Mouse (Mus musculus) MEL (cell line): ENCODE measurements around the gene Map3k3. TPM values are rescaled to one million over a fixed set of nuclear protein-coding genes. Genes with fewer than 3 reads are reported as not detected.

Experiments
- DNase-seq: peaks from one replicate; pipeline ENCODE4 v3.0.0; 2011; ENCODE audit warnings: low read depth, low spot score
- H3K27ac ChIP-seq: 2 replicates; pipeline ENCODE4 v1.5.1; 2012; ENCODE audit warnings: low read depth, mild to moderate bottlenecking, control low read depth, low read length, moderate library complexity; ENCODE audit not compliant: control insufficient read depth
- H3K27me3 ChIP-seq, 2 experiments: fragments of 150-350 bp in 1 of 2; sonication (generic) in 1 of 2; 2 replicates each; pipeline ENCODE4 v1.6.1; 2012; ENCODE audit warnings: low read length in 2 of 2, mild to moderate bottlenecking in 2 of 2, improper control_type of control experiment in 1 of 2, moderate library complexity in 1 of 2; ENCODE audit not compliant: insufficient read depth in 2 of 2, control insufficient read depth in 1 of 2
- H3K36me3 ChIP-seq, 2 experiments: 2 replicates each; pipeline ENCODE4 v1.6.1; 2012 to 2014; ENCODE audit warnings: low read length in 2 of 2, improper control_type of control experiment in 1 of 2, inconsistent platforms in 1 of 2, mild to moderate bottlenecking in 1 of 2; ENCODE audit not compliant: insufficient read depth in 2 of 2, control insufficient read depth in 1 of 2
- H3K4me1 ChIP-seq, 2 experiments: fragments of 150-350 bp in 1 of 2; sonication (generic) in 1 of 2; 2 replicates each; pipeline ENCODE4 v1.6.1; 2012; ENCODE audit warnings: low read length in 2 of 2, improper control_type of control experiment in 1 of 2, mild to moderate bottlenecking in 1 of 2; ENCODE audit not compliant: insufficient read depth in 2 of 2, control insufficient read depth in 1 of 2
- H3K4me3 ChIP-seq, 2 experiments: fragments of 150-350 bp in 1 of 2; sonication (generic) in 1 of 2; 2 replicates each; pipeline ENCODE4 v1.5.1; 2012; ENCODE audit warnings: low read depth in 2 of 2, low read length in 2 of 2, mild to moderate bottlenecking in 2 of 2, moderate library complexity in 2 of 2, control low read depth in 1 of 2, improper control_type of control experiment in 1 of 2; ENCODE audit not compliant: control insufficient read depth in 1 of 2, insufficient read depth in 1 of 2
- H3K79me2 ChIP-seq: 2 replicates; pipeline ENCODE4 v1.6.1; 2012; ENCODE audit warnings: mild to moderate bottlenecking, low read length, moderate library complexity; ENCODE audit not compliant: control insufficient read depth, poor library complexity, insufficient read depth
- H3K9ac ChIP-seq: 2 replicates; pipeline ENCODE4 v1.6.1; 2012; ENCODE audit warnings: low read depth, mild to moderate bottlenecking, control low read depth, low read length, moderate library complexity; ENCODE audit not compliant: control insufficient read depth, poor library complexity, severe bottlenecking
- H3K9me3 ChIP-seq: fragments of 150-350 bp; sonication (generic); replicated peaks from 2 replicates; pipeline ENCODE4 v1.6.1; 2012; ENCODE audit warnings: mild to moderate bottlenecking, low read length, improper control_type of control experiment, moderate library complexity; ENCODE audit not compliant: insufficient read depth
- BHLHE40 ChIP-seq: IDR thresholded peaks from 2 replicates; pipeline ENCODE4 v1.6.1; 2012; ENCODE audit warnings: low read depth, mild to moderate bottlenecking, inconsistent platforms, low read length, improper control_type of control experiment, borderline replicate concordance
- CHD2 ChIP-seq: IDR thresholded peaks from 2 replicates; pipeline ENCODE4 v1.6.1; 2011; ENCODE audit warnings: low read length, improper control_type of control experiment
- EP300 ChIP-seq, 2 experiments: IDR thresholded peaks; 2 replicates each; pipeline ENCODE4 v1.6.1; 2011; ENCODE audit warnings: improper control_type of control experiment in 2 of 2, low read length in 2 of 2, low read depth in 1 of 2, mild to moderate bottlenecking in 1 of 2
- GABPA ChIP-seq: IDR thresholded peaks from 2 replicates; pipeline ENCODE4 v1.6.1; 2012; ENCODE audit warnings: low read depth, mild to moderate bottlenecking, inconsistent platforms, low read length, improper control_type of control experiment, moderate library complexity
- HCFC1 ChIP-seq: IDR thresholded peaks from 2 replicates; pipeline ENCODE4 v1.6.1; 2012; ENCODE audit warnings: low read depth, mild to moderate bottlenecking, inconsistent platforms, low read length, improper control_type of control experiment, moderate library complexity
- MXI1 ChIP-seq: IDR thresholded peaks from 2 replicates; pipeline ENCODE4 v1.6.1; 2011; ENCODE audit warnings: mild to moderate bottlenecking, low read depth, low read length, improper control_type of control experiment
- MYC ChIP-seq: IDR thresholded peaks from 2 replicates; pipeline ENCODE4 v1.6.1; 2011; ENCODE audit warnings: low read depth, mild to moderate bottlenecking, low read length, improper control_type of control experiment, moderate library complexity
- POLR2A ChIP-seq, 2 experiments: IDR thresholded peaks; 2 replicates each; pipeline ENCODE4 v1.6.1; 2011 to 2012; ENCODE audit warnings: low read length in 2 of 2, mild to moderate bottlenecking in 2 of 2, control low read depth in 1 of 2, improper control_type of control experiment in 1 of 2, low read depth in 1 of 2, moderate library complexity in 1 of 2; ENCODE audit not compliant: control insufficient read depth in 1 of 2, insufficient read depth in 1 of 2, poor library complexity in 1 of 2
- RCOR1 ChIP-seq: IDR thresholded peaks from 2 replicates; pipeline ENCODE4 v1.6.1; 2012; ENCODE audit warnings: low read depth, mild to moderate bottlenecking, inconsistent platforms, low read length, improper control_type of control experiment
- SIN3A ChIP-seq: IDR thresholded peaks from 2 replicates; pipeline ENCODE4 v1.6.1; 2012; ENCODE audit warnings: low read length, improper control_type of control experiment, inconsistent platforms
- SMC3 ChIP-seq: IDR thresholded peaks from 2 replicates; pipeline ENCODE4 v1.6.1; 2011; ENCODE audit warnings: low read depth, low read length, improper control_type of control experiment
- TBP ChIP-seq: IDR thresholded peaks from 2 replicates; pipeline ENCODE4 v1.8.0; 2011; ENCODE audit warnings: low read depth, low read length, improper control_type of control experiment
- UBTF ChIP-seq: IDR thresholded peaks from 2 replicates; pipeline ENCODE4 v1.6.1; 2012; ENCODE audit warnings: low read depth, mild to moderate bottlenecking, inconsistent platforms, low read length, improper control_type of control experiment, moderate library complexity, borderline replicate concordance; ENCODE audit not compliant: insufficient read depth
- USF1 ChIP-seq: IDR thresholded peaks from 2 replicates; pipeline ENCODE4 v1.6.1; 2014; ENCODE audit warnings: low read depth, mild to moderate bottlenecking, inconsistent platforms, low read length, improper control_type of control experiment, moderate library complexity
- USF2 ChIP-seq, 2 experiments: IDR thresholded peaks; 2 replicates each; pipeline ENCODE4 v1.6.1; 2011 to 2012; ENCODE audit warnings: improper control_type of control experiment in 2 of 2, low read length in 2 of 2, borderline replicate concordance in 1 of 2, inconsistent platforms in 1 of 2, low read depth in 1 of 2, mild to moderate bottlenecking in 1 of 2; ENCODE audit not compliant: insufficient read depth in 1 of 2
- ZKSCAN1 ChIP-seq: IDR thresholded peaks from 2 replicates; pipeline ENCODE4 v1.6.1; 2012; ENCODE audit warnings: low read depth, mild to moderate bottlenecking, inconsistent platforms, low read length, improper control_type of control experiment, moderate library complexity
- polyA plus RNA-seq, 2 experiments: library from polyadenylated mRNA; stranded (reverse) in 1 of 2; unstranded in 1 of 2; fragments of >175 nt in 1 of 2; fragments of >200 nt in 1 of 2; gene quantifications; 2 replicates each; pipeline versions ENCODE4 v1.2.1 to v1.2.4; 2012; ENCODE audit warnings: low replicate concordance in 2 of 2, low read depth in 1 of 2; ENCODE audit not compliant: insufficient read length in 2 of 2, insufficient read depth in 1 of 2, missing spikeins in 1 of 2
- total RNA-seq: library from RNA; depleted of rRNA; stranded (reverse); fragments of 300-350 nt; gene quantifications from 2 replicates; pipeline ENCODE4 v1.2.3, GENCODE M21; 2012

Gene Map3k3
- total and polyA plus RNA-seq, 3 experiments, result 10.5 to 14.3 TPM; not detected in 1

DNA sequence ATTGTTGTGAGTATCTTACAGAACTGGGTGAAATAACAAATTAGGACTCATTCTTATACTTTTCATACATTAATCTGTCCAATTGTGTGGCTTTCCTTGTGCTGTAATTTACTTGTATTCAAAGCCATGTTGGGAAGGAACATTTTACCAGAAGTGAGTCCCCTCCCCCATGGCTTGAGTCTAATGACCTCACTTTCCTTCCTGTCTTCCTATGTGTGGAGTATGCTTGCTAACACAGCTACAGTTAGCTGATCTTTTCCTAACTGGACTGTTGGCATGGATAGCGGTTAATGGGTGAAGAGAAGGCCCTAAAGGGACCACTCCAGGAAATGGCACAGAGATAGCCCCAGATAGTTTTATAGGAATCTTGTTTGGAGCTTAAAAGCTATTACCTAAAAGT lies 13.8 kb downstream of the Map3k3 start:
- Histone ChIP-seq H3K4me3 (no peak overlapping the region), H3K79me2 (peaks cover 1% of the 10 kb centered on the region; the same call in 1 of the 2 replicates), H3K36me3 (peaks cover 0 to 11% of the 10 kb centered on the region in 2 experiments; a peak in 2 of 4 replicates), H3K4me1 (peaks cover 0 to 9% of the 10 kb centered on the region in 2 experiments; a peak in 3 of 4 replicates), H3K27me3 (no peaks in the 10 kb centered on the region), H3K9ac (no peak overlapping the region), H3K27ac (no peak overlapping the region), H3K9me3 (no peaks in the 10 kb centered on the region)
- TF ChIP-seq HCFC1, result no peak
- TF ChIP-seq ZKSCAN1, result no peak
- no peak for TF ChIP-seq SMC3
- no peak for TF ChIP-seq SIN3A
- TF ChIP-seq MYC, result no peak
- no peak for TF ChIP-seq UBTF
- TF ChIP-seq GABPA, result no peak
- no peak for TF ChIP-seq USF1
- TF ChIP-seq MXI1, result no peak
- TF ChIP-seq EP300 (IDR thresholded peaks at IDR 0.05; ENCODE audit: low read depth in 1 of 2, low read length in 2 of 2), result no peak
- TF ChIP-seq POLR2A (IDR thresholded peaks at IDR 0.05; ENCODE audit: control insufficient read depth in 1 of 2, insufficient read depth in 1 of 2, low read depth in 1 of 2, low read length in 2 of 2, poor library complexity in 1 of 2), result no peak
- TF ChIP-seq BHLHE40, result no peak
- DNase-seq, result peak; percentile 27

DNA sequence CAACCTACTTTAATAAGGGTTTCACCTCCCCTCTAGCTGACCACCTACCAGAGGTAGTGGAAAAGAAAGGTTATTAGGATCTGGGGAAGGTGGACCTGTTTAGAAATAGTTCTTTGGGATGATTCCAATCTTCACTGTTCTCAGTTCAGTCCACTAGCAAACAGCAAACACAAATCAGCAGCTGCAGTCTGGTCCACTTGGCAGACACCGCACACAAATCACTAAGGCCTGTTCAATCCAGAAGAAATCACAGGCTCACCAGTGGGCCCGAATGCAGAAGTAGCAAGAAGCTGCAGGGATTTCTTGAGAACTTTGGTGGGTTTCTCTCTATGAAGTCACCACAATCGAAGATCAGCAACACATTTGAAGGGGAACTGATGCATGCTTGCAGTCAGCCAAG lies 18.5 kb downstream of the Map3k3 start:
- Histone ChIP-seq H3K79me2 (no peaks in the 10 kb centered on the region), H3K27ac (no peak overlapping the region), H3K4me3 (no peak overlapping the region), H3K36me3 (peaks cover 0 to 15% of the 10 kb centered on the region in 2 experiments; a peak in 2 of 4 replicates), H3K9me3 (no peaks in the 10 kb centered on the region), H3K4me1 (peaks cover 7 to 10% of the 10 kb centered on the region in 2 experiments), H3K9ac (no peak overlapping the region), H3K27me3 (no peaks in the 10 kb centered on the region)
- no peak for TF ChIP-seq SIN3A
- no peak for TF ChIP-seq UBTF
- no peak for DNase-seq

DNA sequence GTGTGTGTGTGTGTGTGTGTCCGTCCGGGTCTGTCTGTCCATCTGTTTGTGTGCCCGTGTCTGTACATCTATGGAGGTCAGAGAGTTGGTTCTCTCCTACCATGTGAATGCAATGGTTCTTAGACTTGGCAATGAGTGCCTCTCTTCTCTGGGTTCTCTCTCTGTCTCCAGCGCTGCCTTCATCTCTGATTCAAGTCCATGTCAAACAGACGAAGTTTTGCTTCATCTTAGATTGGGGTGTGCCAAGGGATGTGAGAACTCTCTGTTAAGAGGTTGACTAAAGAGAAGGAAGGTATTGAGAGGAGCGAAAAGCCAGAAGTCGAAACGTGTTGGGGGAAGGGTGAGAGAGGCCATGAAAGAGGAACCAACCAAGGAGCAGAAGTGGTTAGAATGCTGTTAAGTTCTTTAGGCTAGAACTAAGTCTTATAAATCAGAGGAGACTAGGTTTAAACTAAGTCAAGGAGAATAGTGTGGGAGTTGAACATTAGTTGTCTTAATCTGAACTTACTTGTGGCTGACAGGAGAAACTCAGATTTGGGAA lies 21.7 kb downstream of the Map3k3 start:
- Histone ChIP-seq H3K27ac (peak overlapping the region; percentile 64), H3K36me3 (peaks cover 0 to 6% of the 10 kb centered on the region in 2 experiments; a peak in 2 of 4 replicates), H3K9me3 (no peaks in the 10 kb centered on the region), H3K4me3 (peak overlapping the region; percentile 45 to 49), H3K79me2 (no peaks in the 10 kb centered on the region), H3K27me3 (no peaks in the 10 kb centered on the region), H3K4me1 (peaks cover 5 to 7% of the 10 kb centered on the region in 2 experiments; a peak in 3 of 4 replicates), H3K9ac (peak overlapping the region; percentile 53)
- DNase-seq, result peak; percentile 88
- TF ChIP-seq RCOR1, result peak; percentile 56; the same call in 1 of the 2 replicates
- TF ChIP-seq SIN3A, result peak; percentile 42; the same call in 1 of the 2 replicates
- TF ChIP-seq MYC, result peak; percentile 46; the same call in 1 of the 2 replicates
- no peak for TF ChIP-seq USF1
- TF ChIP-seq TBP, result peak; percentile 66
- TF ChIP-seq CHD2, result peak; percentile 78
- TF ChIP-seq HCFC1, result 0 out of 2 replicates have a peak, but pooled peaks have one; percentile 21
- no peak for TF ChIP-seq USF2 (IDR thresholded peaks at IDR 0.05; ENCODE audit: borderline replicate concordance in 1 of 2, insufficient read depth in 1 of 2, low read depth in 1 of 2, low read length in 2 of 2)
- no peak for TF ChIP-seq MXI1
- TF ChIP-seq EP300 (IDR thresholded peaks at IDR 0.05; ENCODE audit: low read depth in 1 of 2, low read length in 2 of 2), result peak in 1 of 2 experiments; percentile 62; a peak in 1 of 4 replicates
